Mouse (Mus musculus): ENCODE measurements around the gene Tenm4. TPM values are rescaled to one million over a fixed set of nuclear protein-coding genes. Genes with fewer than 3 reads are reported as not detected.

Tenm4 gene
- polyA plus RNA-seq, 1 experiment from 2014 or later = 14.3 TPM

- no peak for ATAC-seq
- WGBS = 88% methylated on average over 1 of the region's 1 CpGs
- H3K9me3 ChIP-seq (ENCODE audit: control insufficient read depth, low read length) = no peaks in the 10 kb centered on the region
- no peaks in the 10 kb centered on the region for H3K27me3 ChIP-seq (replicated peaks; ENCODE audit: control insufficient read depth, insufficient read depth, low read length)
- peaks cover 3% of the 10 kb centered on the region; the same call in 1 of the 2 replicates for H3K4me1 ChIP-seq (ENCODE audit: control insufficient read depth, insufficient read depth, low read length)
- H3K4me3 ChIP-seq (ENCODE audit: low read length) = no peak overlapping the region
- H3K36me3 ChIP-seq (ENCODE audit: control insufficient read depth, insufficient read depth, low read length) = no peaks in the 10 kb centered on the region
- H3K4me2 ChIP-seq (ENCODE audit: low read depth, low read length) = no peak overlapping the region
- no peak overlapping the region for H3K27ac ChIP-seq (ENCODE audit: low read length)
- no peak overlapping the region for H3K9ac ChIP-seq (ENCODE audit: low read depth, low read length)
Measured at GRCm38 (mm10) chr7:96780556-96780955, 609.5 kb downstream of the Tenm4 start.

GRCm38 (mm10) chr7:96781068-96781467 lies 610.0 kb downstream of the Tenm4 start:
- Histone ChIP-seq H3K9me3 (ENCODE audit: control insufficient read depth, low read length) (no peaks in the 10 kb centered on the region), H3K27ac (ENCODE audit: low read length) (no peak overlapping the region), H3K27me3 (replicated peaks; ENCODE audit: control insufficient read depth, insufficient read depth, low read length) (no peaks in the 10 kb centered on the region), H3K4me3 (ENCODE audit: low read length) (no peak overlapping the region), H3K9ac (ENCODE audit: low read depth, low read length) (no peak overlapping the region), H3K4me2 (ENCODE audit: low read depth, low read length) (no peak overlapping the region), H3K4me1 (ENCODE audit: control insufficient read depth, insufficient read depth, low read length) (no peaks in the 10 kb centered on the region), H3K36me3 (ENCODE audit: control insufficient read depth, insufficient read depth, low read length) (no peaks in the 10 kb centered on the region)
- WGBS = 79% methylated on average over 6 of the region's 6 CpGs
- peak; percentile 82 for ATAC-seq

GRCm38 (mm10) chr7:96782686-96783085 lies 611.6 kb downstream of the Tenm4 start:
- no peak overlapping the region for H3K4me3 ChIP-seq (ENCODE audit: low read length)
- H3K27me3 ChIP-seq (replicated peaks; ENCODE audit: control insufficient read depth, insufficient read depth, low read length) = no peaks in the 10 kb centered on the region
- H3K9me3 ChIP-seq (ENCODE audit: control insufficient read depth, low read length) = no peaks in the 10 kb centered on the region
- H3K9ac ChIP-seq (ENCODE audit: low read depth, low read length) = no peak overlapping the region
- H3K4me2 ChIP-seq (ENCODE audit: low read depth, low read length) = no peak overlapping the region
- no peaks in the 10 kb centered on the region for H3K36me3 ChIP-seq (ENCODE audit: control insufficient read depth, insufficient read depth, low read length)
- 86% methylated on average over 4 of the region's 4 CpGs for WGBS
- no peak overlapping the region for H3K27ac ChIP-seq (ENCODE audit: low read length)
- H3K4me1 ChIP-seq (ENCODE audit: control insufficient read depth, insufficient read depth, low read length) = no peaks in the 10 kb centered on the region
- no peak for ATAC-seq

GRCm38 (mm10) chr7:96785808-96786207 lies 614.8 kb downstream of the Tenm4 start:
- Histone ChIP-seq H3K36me3 (ENCODE audit: control insufficient read depth, insufficient read depth, low read length) (no peaks in the 10 kb centered on the region), H3K27ac (ENCODE audit: low read length) (no peak overlapping the region), H3K4me1 (ENCODE audit: control insufficient read depth, insufficient read depth, low read length) (no peaks in the 10 kb centered on the region), H3K9ac (ENCODE audit: low read depth, low read length) (no peak overlapping the region), H3K4me3 (ENCODE audit: low read length) (no peak overlapping the region), H3K4me2 (ENCODE audit: low read depth, low read length) (no peak overlapping the region), H3K9me3 (ENCODE audit: control insufficient read depth, low read length) (no peaks in the 10 kb centered on the region), H3K27me3 (replicated peaks; ENCODE audit: control insufficient read depth, insufficient read depth, low read length) (no peaks in the 10 kb centered on the region)
- WGBS = 65% methylated on average over 9 of the region's 9 CpGs
- no peak for ATAC-seq

DNA sequence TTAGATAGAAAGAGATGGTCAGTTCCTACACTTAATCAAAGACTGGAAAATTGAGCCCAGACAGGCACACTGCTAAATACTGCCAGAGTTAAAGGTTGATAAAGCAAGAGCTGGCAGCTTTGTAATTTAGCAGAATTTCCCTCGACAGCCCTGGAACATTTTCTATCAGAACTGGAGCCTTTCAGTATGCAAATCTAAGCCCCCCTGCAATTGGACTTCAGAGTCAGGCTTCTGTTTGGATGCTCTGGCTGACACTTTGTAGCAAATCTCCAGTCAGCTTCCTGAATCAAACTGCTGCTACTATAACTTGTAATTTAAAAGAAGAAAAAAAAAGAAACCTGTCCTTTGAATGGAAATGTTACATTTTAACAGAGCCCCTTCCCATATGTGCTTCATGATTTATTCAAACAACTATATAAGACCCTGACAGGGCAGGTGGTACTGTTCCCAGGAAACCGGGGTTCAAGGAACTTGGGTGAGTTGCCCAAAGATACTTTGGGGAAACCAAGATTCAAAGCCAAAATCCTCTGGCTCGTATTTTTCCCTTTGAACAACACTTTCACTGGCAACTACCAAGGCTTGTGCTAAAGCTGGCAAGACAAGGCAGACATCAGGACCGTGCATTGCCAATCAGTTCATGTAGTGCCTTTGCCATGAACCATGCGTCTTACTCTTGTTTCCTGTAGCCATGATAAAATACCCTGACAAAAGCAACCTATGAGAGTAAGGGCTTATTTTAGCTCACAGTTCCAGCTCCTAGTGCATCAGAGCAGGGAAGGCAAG lies 615.4 kb downstream of the Tenm4 start:
- H3K9ac ChIP-seq (ENCODE audit: low read depth, low read length) = no peak overlapping the region
- H3K4me1 ChIP-seq (ENCODE audit: control insufficient read depth, insufficient read depth, low read length) = no peaks in the 10 kb centered on the region
- no peak overlapping the region for H3K4me2 ChIP-seq (ENCODE audit: low read depth, low read length)
- 78% methylated on average over 5 of the region's 5 CpGs for WGBS
- H3K4me3 ChIP-seq (ENCODE audit: low read length) = no peak overlapping the region
- H3K27ac ChIP-seq (ENCODE audit: low read length) = no peak overlapping the region
- ATAC-seq = no peak
- H3K9me3 ChIP-seq (ENCODE audit: control insufficient read depth, low read length) = no peaks in the 10 kb centered on the region
- H3K36me3 ChIP-seq (ENCODE audit: control insufficient read depth, insufficient read depth, low read length) = no peaks in the 10 kb centered on the region
- no peaks in the 10 kb centered on the region for H3K27me3 ChIP-seq (replicated peaks; ENCODE audit: control insufficient read depth, insufficient read depth, low read length)

- no peaks in the 10 kb centered on the region for H3K36me3 ChIP-seq (ENCODE audit: control insufficient read depth, insufficient read depth, low read length)
- H3K4me1 ChIP-seq (ENCODE audit: control insufficient read depth, insufficient read depth, low read length) = no peaks in the 10 kb centered on the region
- 69% methylated on average over 4 of the region's 4 CpGs for WGBS
- no peaks in the 10 kb centered on the region for H3K27me3 ChIP-seq (replicated peaks; ENCODE audit: control insufficient read depth, insufficient read depth, low read length)
- H3K27ac ChIP-seq (ENCODE audit: low read length) = no peak overlapping the region
- no peak overlapping the region for H3K9ac ChIP-seq (ENCODE audit: low read depth, low read length)
- H3K9me3 ChIP-seq (ENCODE audit: control insufficient read depth, low read length) = no peaks in the 10 kb centered on the region
- H3K4me3 ChIP-seq (ENCODE audit: low read length) = no peak overlapping the region
- no peak overlapping the region for H3K4me2 ChIP-seq (ENCODE audit: low read depth, low read length)
- ATAC-seq = no peak
Measured at GRCm38 (mm10) chr7:96788135-96788534, 617.1 kb downstream of the Tenm4 start.

- Histone ChIP-seq H3K4me3 (ENCODE audit: low read length) (no peak overlapping the region), H3K27me3 (replicated peaks; ENCODE audit: control insufficient read depth, insufficient read depth, low read length) (no peaks in the 10 kb centered on the region), H3K4me2 (ENCODE audit: low read depth, low read length) (no peak overlapping the region), H3K4me1 (ENCODE audit: control insufficient read depth, insufficient read depth, low read length) (no peaks in the 10 kb centered on the region), H3K27ac (ENCODE audit: low read length) (no peak overlapping the region), H3K36me3 (ENCODE audit: control insufficient read depth, insufficient read depth, low read length) (no peaks in the 10 kb centered on the region), H3K9me3 (ENCODE audit: control insufficient read depth, low read length) (no peaks in the 10 kb centered on the region), H3K9ac (ENCODE audit: low read depth, low read length) (no peak overlapping the region)
- WGBS = 70% methylated on average over 2 of the region's 2 CpGs
- ATAC-seq = no peak
Measured at GRCm38 (mm10) chr7:96790326-96790725, 619.3 kb downstream of the Tenm4 start.

DNA sequence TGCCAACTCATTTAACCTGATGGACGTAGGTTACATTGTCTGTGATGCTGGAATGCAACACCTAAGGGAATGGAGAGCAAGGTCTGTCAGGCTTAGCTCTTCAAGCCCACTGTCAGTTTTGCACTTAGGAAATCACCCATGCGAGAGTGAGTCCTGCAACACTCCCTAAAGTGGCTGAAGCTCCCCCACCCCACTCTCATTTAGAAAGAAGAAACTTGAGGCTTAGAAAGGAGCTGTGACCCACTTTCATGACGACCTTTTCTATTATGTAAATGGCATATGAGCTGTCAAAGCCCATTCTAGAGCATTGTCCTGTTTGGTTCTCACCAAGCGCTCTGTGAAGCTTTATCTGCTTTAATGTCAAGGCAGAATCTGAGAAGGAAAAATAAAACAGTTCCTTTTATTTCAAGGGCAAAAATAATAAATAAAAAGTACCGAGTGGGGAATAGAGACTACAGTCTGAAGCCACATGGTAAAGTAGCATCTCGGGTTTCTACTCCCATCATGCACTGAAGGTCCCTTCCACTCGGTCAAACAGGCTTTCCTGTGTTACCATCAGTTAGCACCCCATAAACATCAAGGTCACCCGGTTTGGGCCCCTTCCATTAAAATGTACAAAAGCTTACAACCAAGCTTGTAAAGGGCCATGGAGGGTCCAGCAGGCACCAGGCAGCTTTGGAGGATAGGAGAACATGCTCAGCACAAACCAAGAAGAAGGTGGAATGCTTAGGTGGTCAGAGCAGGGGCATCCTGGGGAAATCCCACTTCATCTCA lies 621.6 kb downstream of the Tenm4 start:
- Histone ChIP-seq H3K4me3 (ENCODE audit: low read length) (no peak overlapping the region), H3K9me3 (ENCODE audit: control insufficient read depth, low read length) (no peaks in the 10 kb centered on the region), H3K4me1 (ENCODE audit: control insufficient read depth, insufficient read depth, low read length) (peaks cover 13% of the 10 kb centered on the region), H3K36me3 (ENCODE audit: control insufficient read depth, insufficient read depth, low read length) (no peaks in the 10 kb centered on the region), H3K9ac (ENCODE audit: low read depth, low read length) (no peak overlapping the region), H3K4me2 (ENCODE audit: low read depth, low read length) (no peak overlapping the region), H3K27ac (ENCODE audit: low read length) (no peak overlapping the region), H3K27me3 (replicated peaks; ENCODE audit: control insufficient read depth, insufficient read depth, low read length) (no peaks in the 10 kb centered on the region)
- no peak for ATAC-seq
- 73% methylated on average over 8 of the region's 8 CpGs for WGBS

GRCm38 (mm10) chr7:96796033-96796741 lies 625.1 kb downstream of the Tenm4 start:
- WGBS = 26% methylated on average over 9 of the region's 9 CpGs
- peak overlapping the region; percentile 77 for H3K27ac ChIP-seq (ENCODE audit: low read length)
- H3K9ac ChIP-seq (ENCODE audit: low read depth, low read length) = peak overlapping the region; percentile 12; the same call in 1 of the 2 replicates
- H3K36me3 ChIP-seq (ENCODE audit: control insufficient read depth, insufficient read depth, low read length) = no peaks in the 10 kb centered on the region
- peaks cover 16% of the 10 kb centered on the region for H3K4me1 ChIP-seq (ENCODE audit: control insufficient read depth, insufficient read depth, low read length)
- no peak overlapping the region for H3K4me3 ChIP-seq (ENCODE audit: low read length)
- H3K27me3 ChIP-seq (replicated peaks; ENCODE audit: control insufficient read depth, insufficient read depth, low read length) = no peaks in the 10 kb centered on the region
- ATAC-seq = peak; percentile 90
- no peak overlapping the region for H3K4me2 ChIP-seq (ENCODE audit: low read depth, low read length)
- H3K9me3 ChIP-seq (ENCODE audit: control insufficient read depth, low read length) = no peaks in the 10 kb centered on the region

Data from intestine, embryonic 16.5 days (tissue).